Comparison of ENCODE assay signal across 7 mouse cellular contexts in genomic region chr5:139998321-139998720, GRCm38 (mm10).
A peak's percentile ranks its signal among the peaks of the same experiment; 100 is the strongest.
DNase-seq lines count a peak whose midpoint lies in the region; ATAC-seq lines count a peak whose summit lies in the region.
"Not testable (repeated sequence)": the region's sequence is repeated elsewhere in the genome, so short reads cannot be mapped to it uniquely, and the experiment has no call there.

No protein-coding gene starts in this region.

- not testable (repeated sequence) for H3K9ac ChIP-seq in neural tube, embryonic 14.5 days (replicated peaks; ENCODE audit: low read depth, low read length)

- H3K27me3 ChIP-seq in neural tube, embryonic 14.5 days (ENCODE audit: control insufficient read depth, insufficient read depth, low read length) = not testable (repeated sequence)

- H3K4me2 ChIP-seq in neural tube, embryonic 14.5 days (ENCODE audit: low read depth, low read length) = not testable (repeated sequence)

- H3K4me1 ChIP-seq in neural tube, embryonic 14.5 days (ENCODE audit: control insufficient read depth, insufficient read depth, low read length) = not testable (repeated sequence)

- not testable (repeated sequence) for H3K4me3 ChIP-seq in neural tube, embryonic 14.5 days (ENCODE audit: low read depth, low read length)

- WGBS in neural tube, embryonic 14.5 days = 45% methylated on average over 11 of the region's 12 CpGs

- H3K27ac ChIP-seq in neural tube, embryonic 14.5 days (ENCODE audit: low read depth, low read length) = not testable (repeated sequence)

- H3K9me3 ChIP-seq in neural tube, embryonic 14.5 days (ENCODE audit: control insufficient read depth, low read length) = not testable (repeated sequence)

- peak; percentile 73 for ATAC-seq in neural tube, embryonic 14.5 days (ENCODE audit: low read depth)

- H3K36me3 ChIP-seq in neural tube, embryonic 14.5 days (ENCODE audit: control insufficient read depth, insufficient read depth, low read length) = not testable (repeated sequence)

- DNase-seq in adrenal gland, postnatal 36 days = peak; percentile 20 to 64
- peak; percentile 31 for DNase-seq in heart, postnatal 4 days
- peak; percentile 16 for DNase-seq in kidney, adult 18-20 months
- DNase-seq in kidney, postnatal 25 days = peak; percentile 57 to 67
- DNase-seq in lung, postnatal 10 days = peak; percentile 66
- peak; percentile 16 for DNase-seq in urinary bladder, postnatal 14 days (ENCODE audit: low spot score)

Comparison
In these comparisons a context has a peak if more than half of its experiments do, and no peak if none do; other contexts are left out.
1. DNase-seq: peak in every context shown above with its lines; median percentile 66 in lung, postnatal 10 days; 62 in kidney, postnatal 25 days; 42 in adrenal gland, postnatal 36 days; 31 in heart, postnatal 4 days; 16 in kidney, adult 18-20 months; 16 in urinary bladder, postnatal 14 days.